Mouse (Mus musculus): ENCODE measurements around the gene Smco3.

The Smco3 gene

DNA sequence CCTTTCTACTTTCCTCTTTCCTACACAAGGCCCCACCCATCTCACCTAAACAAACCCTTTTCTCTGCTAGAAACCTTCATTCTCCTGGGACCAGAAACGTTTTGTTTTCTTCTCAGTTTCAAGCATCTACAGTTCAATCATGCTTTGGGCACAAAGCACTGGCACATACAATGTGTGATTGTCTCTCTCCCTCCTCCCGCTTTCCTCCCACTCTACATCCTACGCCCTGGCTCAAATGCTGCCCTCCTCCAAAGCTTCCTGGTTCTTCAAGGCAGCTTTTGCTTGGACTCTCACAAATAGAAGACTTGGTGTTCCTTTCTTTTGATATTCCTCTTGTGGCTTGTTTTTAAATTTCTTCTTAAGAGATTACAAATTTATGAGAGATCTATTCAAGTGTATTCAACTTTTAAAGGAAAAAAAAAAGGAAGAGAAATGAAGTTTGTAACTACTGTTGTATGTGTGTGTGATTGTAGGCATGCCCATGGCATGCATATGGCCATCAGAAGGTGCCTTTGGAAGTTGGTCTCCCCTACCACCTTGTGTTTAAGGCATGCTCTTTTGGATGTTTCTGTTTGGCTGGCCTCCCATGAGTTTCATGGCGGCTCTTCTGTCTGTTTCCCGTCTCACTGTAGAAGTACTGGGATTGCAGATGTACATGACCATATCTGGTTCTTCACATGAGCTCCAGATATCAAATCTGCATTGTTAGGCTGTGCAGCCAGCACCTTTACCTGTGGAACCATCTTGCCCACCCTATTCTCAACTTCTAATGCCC lies 10.6 kb upstream of the Smco3 start:
- no peak for DNase-seq

DNA sequence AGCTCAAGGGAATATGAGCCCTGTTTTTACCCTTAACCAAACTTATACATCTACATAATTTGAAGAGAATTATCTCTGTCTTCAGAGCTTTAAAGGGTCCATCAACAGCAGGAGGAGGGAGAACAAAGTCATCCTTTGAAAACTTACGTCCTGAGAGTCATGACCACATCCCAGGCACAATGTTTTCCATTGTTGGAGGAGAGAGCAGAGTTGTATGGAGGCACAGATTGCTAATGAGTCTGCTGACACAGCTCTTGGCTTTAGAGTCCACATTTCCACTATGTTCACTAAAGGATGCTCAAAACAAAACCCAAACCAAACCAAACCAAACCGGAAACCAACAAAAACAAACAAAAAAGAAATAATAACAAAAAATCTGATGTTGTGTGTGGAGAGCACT lies 9.7 kb upstream of the Smco3 start:
- no peak for DNase-seq

DNA sequence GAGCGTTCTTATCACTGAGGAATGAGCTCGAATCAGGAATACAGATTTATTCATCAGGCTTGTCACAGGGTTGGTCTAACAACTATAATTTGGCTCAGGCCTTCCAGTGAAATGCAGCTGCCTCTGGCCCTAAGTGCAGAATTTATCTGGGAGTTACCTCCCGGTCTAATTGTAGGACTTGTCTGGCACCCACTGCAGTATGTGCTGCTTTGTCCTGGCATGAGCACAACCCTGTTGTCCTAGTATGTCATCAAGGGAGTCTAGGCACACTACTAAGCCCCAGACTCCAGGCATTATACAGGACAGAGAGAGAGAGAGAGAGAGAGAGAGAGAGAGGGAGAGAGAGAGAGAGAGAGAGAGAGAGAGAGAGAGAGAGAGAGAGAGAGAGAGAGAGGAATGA lies 2.1 kb upstream of the Smco3 start:
- no peak for DNase-seq

DNA sequence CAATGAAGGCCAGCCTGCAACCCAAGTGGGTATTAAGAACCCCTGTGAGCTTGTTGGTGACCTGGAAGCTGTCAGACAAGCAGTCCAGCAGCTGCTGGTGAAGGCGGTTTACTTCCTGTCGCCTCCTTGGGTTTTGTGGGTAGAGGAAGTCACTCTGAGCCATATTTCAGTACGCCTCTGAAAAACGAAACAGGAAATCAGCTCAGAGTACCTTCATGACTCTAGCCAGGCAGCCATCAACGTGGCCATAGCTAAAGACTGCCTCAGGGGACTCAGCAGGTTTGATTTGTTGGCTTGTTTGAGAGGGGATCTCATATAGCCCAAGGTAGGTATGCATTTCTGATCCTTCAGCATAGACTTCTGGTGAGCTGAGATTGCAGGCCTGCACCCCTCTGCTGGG lies 3.5 kb downstream of the Smco3 start:
- peak; percentile 49 for DNase-seq

DNA sequence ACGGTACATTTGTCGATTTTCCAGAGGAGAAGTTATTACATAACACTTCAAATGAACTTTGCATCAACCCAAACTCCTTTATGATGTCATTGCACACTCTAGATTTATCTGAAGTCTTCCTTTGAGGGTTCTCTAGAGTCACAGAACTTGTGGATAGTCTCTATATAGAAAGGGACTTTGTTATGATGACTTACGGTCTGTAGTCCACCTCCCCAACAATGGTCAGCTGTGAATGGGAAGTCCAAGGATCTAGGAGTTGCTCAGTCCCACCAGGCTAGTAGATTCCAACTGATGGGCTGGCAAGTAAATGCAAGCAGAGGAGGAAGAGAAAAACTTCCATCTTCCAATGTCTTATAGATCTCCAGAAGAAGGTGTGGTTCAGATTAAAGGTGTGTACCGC lies 6.6 kb downstream of the Smco3 start:
- no peak for DNase-seq

DNA sequence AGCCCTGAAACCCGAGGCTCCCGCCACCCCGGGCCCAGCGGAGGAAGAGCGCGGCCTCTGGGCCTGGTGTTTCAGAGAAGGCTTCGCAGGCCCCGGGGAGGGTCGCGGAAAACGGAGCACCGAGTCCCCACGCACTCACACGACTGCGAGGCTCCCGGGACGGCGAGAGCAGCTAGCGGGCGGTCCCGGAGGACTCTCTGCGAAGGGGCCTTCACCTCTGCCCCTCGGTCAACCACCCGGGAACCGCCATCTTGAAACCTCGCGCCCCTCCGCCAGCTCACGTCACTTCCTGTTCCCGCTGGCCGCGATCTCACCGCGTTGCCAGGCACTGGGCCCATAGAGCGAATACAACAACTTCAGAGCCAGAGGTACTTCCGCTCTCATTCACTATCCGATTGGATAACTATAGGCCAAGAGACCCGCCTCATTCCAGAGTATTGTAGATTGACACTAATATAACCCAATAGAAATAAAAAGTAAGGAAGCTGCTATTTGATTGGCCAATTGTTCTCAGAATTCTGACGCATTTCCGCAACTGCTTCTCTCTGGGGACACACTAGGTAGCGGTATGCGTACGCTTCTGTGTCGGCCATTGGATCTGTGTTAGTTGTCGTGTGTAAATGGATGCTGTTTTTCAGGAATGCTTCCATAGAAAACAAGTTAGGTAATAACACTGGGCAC lies 7.2 kb downstream of the Smco3 start, which contains the start of gene Wbp11:
Wbp11 (minus strand) TSS at position 353 of the 681 bp plus-strand sequence.
- peak; percentile 93 for DNase-seq

DNA sequence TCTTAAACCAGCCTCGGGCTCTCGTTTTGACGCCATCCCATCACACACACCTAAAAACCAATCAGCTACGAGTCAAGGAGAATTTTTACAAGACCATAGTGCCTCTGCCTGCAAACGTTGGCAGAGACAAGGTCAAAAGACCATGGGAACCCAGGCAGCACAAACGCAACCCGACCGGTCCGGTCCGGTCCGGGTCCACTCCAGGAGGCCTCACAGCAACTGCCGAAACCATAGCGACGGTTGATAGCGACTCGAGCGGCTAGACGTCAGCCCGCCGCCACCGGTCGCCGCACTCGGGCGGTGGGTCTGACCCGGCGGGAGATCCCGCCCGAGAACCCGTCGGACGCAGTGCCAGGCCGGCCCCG lies 7.8 kb downstream of the Smco3 start, which contains the start of gene BC049715:
BC049715 (plus strand) TSS at position 111 of the 365 bp plus-strand sequence.
- DNase-seq: no peak

DNA sequence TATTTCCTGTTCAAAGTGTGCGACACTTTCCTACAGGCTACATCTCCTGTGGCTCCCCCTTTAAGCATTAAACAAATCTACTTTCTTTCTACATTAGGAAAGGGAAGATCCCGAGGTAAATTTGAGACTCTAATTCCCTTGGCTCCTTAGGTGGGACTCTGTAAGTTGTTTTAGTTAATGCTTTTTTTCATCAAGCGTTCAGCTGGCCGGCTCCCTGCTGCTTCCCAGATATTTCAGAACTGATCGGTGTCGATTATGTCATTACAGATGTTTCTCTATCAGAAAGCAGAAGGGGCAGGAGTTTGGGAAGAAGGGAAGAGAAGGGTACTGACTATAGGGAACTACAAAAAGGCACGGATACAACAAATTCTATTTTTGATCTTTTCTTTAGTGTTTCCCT lies 8.1 kb downstream of the Smco3 start:
- DNase-seq: no peak

DNA sequence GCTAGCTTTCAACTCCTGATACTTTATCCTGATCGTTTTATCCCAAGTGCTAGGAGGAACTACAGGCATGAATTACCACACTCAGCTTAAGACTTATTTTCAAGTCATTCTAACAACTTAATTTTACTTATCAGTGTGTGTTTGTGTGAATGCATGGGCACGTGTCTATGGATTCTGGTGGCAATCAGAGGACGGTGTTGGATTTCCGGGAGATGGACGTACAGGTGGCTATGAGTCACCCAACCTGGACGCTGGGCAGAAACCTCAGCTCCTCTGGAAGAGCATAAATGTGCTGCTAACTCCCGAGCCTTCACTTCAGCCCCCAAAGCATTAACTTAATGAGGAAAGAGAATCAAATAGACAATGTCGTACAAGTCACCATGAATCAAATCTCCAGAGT lies 10.3 kb downstream of the Smco3 start:
- DNase-seq: no peak

DNA sequence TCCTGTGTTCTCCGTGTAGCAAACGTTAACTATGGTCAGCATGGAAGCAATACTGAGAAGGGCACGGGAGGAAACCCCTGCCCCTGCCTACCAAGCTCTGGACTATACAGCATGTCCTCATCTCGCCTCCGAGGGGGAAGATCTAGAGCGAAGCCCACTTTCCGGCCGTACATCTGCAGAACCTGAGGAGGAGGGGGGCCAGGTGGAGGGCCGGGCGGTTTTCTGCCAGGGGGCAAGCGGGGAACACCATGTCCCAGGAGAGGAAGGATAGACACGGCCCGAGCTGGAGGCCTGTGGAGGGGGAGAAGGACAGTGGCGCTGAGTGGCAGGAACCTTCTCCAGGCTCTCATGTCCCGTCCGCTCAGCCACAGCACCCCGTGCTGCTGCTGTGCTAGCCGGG lies 14.2 kb downstream of the Smco3 start:
- no peak for DNase-seq

DNA sequence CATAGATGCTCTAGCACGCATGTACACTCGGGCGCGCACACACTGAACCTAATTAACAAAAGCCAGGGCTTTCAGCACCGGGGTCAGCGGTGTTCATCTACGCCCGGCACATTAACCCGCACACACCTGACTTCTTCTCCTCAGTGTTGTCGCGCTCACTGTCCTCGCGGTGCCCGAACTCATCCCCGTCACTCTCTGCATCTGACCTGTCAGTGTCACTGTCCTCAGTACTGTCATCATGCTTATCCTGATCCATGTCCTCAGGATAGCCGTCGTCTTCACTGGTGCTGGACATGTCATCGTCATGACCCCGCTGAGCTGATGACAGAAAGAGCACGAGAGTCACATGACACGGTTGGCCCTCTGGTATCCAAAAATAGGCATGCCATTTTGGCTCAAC lies 14.9 kb downstream of the Smco3 start:
- no peak for DNase-seq

DNA sequence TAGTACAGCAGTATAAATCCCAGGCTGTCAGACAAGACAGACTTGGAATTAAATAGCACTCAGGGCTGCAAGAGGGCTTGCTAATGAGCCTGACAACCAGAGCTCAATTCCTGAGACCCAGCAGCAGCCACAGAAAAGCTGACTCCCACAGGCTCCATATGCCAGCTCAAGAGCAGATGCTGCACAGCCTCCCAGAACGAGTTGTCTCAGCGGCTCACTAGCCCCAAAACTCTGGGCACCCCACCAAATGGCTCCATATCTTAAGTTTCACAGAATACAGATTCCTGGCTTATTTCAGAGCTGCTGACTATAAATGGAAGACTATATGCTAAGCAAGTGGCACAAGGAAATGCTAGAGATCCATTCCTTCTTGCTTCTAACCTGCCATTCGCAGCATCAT lies 17.7 kb downstream of the Smco3 start:
- DNase-seq: no peak

DNA sequence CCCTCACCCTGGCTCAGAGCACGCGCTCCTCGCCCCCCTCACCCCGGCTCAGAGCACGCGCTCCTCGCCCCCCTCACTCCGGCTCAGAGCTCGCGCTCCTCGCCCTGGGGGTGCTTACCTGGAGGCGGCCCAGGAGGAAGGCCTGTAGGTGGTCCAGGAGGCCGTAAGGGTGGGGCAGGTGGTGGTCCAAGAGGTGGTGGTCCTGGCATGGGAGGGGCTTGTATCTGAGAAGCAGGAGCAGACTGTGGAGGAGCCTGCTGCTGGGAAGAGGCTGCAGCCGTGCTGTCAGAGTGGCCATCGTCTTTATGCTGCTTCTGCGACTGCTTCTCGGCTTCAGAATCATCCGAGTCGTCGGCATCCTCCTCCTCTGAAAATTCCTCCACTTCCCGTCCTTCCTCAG lies 18.4 kb downstream of the Smco3 start:
- no peak for DNase-seq

DNA sequence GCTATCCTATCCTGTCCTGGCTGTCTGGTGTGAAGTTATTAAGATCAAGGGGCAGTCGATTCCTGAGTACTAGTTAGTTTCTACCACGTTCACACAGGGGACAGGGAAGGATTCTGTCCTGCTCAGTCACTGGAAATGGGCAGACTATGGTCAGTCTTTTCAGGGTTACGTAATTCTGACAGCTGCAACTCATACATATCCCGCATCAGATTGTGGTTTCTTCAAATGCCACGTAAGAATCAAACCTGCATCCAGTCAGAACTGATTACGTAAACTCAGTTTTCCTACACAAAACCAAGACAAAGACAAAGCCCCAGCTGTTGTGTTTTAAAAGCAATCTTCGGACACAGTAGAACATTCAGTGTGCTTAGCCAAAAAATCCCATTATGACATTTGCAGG lies 19.9 kb downstream of the Smco3 start:
- no peak for DNase-seq

DNA sequence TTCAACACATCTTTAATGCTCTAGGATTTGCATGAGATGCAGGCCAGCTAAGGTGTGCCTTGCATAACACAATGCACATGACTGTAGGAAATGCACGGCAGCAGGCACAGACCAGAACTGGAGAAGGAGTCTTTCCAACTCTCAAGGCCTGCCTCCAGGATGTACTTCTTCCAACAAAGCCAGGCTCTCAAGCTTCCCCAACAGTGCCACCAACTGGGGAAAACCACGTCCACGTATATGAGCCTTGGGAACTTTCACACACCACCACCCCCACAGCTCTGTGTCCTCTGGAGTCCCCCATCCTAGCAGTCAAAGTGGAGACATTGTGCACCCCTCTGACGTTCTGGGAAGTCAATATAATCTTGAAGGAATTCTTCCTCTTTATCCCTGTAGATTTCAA lies 22.1 kb downstream of the Smco3 start:
- DNase-seq: no peak

DNA sequence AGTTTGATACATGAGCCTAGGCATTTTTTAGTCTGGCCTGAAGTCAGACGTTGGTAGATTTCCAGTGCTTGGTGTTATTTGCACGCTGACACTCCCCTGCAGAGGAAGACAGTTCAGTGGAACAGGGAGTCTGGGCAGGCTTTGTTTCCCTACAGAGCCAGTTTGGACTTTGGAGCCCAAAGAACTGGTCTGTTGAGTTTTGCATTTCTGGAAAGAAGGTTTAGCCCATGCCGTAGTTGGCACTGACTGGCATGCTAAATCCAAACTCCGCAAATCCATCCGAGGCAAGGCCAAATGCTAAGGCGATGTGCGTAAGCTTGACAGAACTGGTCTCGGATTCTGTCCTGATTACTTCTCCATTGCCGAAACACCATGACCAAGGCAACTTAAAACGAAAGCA lies 24.1 kb downstream of the Smco3 start:
- no peak for DNase-seq

DNA sequence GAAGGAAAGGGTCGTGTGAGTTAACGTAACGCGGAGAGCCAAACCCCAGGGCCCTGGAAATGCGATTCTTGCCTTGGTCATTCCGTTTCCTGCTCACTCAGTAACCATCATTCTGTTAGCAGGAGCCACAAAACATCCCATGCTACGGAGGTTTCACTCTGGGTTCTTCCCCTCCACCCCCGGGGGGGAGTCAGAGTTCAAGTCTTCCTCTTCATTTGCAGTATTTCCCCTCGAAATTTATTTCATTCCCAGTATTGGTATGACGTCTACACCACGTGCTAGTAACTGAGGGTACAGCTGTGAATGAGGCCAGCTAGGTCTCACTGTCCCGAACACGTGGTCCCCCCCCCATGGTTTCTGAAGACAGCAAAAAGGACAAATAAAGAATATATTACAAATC lies 25.6 kb downstream of the Smco3 start:
- no peak for DNase-seq

DNA sequence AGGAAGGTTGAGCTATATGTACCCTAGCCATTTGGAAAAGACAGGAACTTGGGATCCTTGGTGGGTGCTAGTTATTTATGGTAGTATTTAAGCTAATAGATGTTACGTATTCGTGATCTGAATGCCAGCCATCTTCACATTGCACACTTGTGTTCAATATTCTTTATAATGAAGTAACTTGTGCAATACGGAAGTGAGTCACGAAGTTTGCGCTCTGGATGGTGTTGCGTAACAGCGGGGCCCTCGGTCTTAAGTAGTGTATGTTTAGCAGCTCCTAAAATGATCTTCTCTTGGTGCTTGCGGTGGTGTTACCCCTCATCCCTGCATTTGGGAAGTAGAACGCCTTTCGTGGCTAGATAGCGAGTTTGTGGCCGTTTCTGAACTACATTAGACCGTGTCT lies 26.2 kb downstream of the Smco3 start:
- DNase-seq: peak; percentile 45

DNA sequence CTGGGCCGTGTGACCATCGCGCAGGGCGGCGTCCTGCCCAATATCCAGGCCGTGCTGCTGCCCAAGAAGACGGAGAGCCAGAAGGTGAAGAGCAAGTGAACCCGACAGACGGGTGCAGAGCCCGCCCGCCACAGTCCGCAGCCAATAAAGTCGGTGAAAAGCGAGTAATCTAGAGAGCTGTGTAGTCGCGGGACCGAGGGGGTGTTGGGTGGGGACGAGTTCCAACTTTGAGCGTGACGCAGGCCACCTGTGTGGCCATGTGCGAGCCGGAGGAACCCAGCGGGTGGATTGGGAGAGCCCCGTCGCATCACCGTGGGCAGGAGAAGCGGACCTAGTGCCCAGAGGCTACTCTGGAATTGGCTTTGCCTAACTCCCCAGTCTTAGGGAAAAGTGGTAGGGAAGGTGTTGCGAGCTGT lies 26.6 kb downstream of the Smco3 start:
- peak; percentile 48 for DNase-seq

DNA sequence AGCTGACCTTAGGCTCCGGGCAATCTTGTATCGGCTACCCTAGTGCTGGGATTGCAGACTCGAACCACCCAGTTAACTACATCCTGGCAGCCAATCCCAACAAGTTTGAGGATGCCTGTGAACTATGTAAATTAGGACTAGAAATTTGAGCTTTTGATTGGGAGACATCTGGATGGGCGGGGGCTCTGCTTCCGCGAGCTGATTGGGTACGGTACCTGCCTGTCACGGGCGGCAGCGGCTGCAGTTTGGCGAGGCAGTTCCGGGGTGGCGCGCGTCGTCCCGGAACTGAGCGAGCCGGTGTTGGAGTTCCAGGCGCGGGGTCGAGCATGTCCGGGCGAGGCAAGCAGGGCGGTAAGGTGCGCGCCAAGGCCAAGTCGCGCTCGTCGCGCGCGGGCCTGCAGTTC lies 27.2 kb downstream of the Smco3 start, which contains the start of gene H2afj:
H2afj (plus strand) TSS at position 231 of the 404 bp plus-strand sequence.
- peak; percentile 99 for DNase-seq

DNA sequence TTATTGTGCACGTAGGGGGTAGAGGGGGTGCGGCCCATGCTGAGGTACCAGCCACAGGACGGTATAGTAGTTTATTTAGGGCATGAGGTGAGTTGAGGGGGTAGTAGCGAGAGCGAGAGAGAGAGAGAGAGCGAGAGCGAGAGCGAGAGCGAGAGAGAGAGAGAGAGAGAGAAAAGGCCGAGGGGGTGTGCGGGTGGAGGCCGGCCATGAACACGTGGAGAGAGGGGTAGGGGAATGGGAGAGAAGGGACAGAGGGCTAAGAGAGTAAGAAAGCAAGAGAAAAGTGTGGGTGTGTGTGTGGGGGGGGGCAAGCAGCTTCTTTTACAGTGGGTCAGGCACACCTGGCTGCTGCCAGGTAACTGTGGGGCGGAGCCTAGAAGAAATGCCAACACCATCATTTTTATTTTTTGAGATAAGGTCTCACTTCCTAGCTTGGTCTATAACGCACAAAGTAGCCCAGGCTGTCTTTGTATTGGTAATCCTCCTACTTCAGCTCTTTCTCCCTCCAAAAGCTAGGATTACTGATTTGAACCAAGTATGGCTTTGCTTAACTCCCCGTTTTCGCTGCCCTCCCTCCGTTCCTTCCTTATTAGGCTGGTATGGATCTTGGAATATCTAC lies 27.7 kb downstream of the Smco3 start:
- DNase-seq: no peak

DNA sequence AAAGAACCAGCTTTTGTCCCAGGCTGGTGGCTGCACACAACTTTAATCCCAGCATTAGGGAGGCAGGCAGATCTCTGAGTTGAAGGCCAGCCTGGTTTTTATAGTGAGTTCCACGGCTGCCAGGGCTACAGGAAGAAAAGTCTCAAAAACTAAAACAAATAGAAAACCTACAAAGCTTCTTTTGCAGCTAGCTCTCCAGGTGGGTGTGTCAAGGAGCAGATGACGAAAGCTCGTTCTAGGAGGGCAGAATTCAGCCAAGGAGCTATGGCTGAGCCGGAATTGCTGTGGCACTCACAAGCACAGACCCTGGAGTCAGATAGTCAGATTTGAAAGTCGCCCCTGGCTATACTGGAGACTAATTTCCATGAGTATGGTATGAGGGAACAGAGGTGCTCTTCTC lies 28.4 kb downstream of the Smco3 start:
- DNase-seq: no peak

DNA sequence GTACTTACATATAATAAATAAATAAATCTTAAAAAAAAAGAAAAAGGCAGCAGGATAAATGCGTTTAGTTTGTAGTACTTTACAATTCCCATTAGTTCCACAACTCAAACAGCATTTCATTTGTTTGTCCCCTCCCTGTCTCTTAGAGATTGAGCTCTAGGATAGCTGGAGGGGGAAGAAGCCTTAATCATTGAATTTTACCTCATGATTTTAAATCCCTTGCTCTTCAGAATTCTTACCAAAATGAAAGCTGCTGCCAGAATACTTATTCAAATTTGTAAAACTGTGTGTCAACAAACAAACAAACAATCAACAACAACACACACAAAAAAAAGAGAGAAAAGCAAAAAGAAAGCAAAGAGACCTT lies 29.9 kb downstream of the Smco3 start:
- DNase-seq: no peak

All from thymus, postnatal 25 days (tissue).